Mouse (Mus musculus): ENCODE data around the gene Hist1h3a.
"Not testable (repeated sequence)": the region's sequence is repeated elsewhere in the genome, so short reads cannot be mapped to it uniquely, and the experiment has no call there.

Gene Hist1h3a

DNA sequence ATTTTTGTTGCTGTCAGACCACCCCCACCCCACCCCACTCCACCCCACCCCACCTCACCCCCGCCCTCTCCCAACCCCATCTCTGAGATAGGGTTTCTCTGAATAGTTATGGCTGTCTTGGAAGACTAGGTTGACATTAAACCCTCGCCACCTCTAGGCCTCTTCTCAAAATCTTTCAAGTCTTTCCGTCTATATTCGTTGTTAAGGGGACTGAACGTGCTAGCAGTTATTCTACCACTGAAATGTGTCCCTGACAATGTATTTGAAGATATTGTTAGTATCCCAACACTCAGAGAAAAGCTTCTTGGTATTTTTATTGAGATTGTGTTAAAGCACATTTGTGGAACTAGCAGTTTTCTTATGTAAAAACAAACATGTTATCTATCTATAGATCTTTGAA, 21.3 kb downstream of the Hist1h3a start:
- DNase-seq (ENCODE audit: low read depth), result no peak

DNA sequence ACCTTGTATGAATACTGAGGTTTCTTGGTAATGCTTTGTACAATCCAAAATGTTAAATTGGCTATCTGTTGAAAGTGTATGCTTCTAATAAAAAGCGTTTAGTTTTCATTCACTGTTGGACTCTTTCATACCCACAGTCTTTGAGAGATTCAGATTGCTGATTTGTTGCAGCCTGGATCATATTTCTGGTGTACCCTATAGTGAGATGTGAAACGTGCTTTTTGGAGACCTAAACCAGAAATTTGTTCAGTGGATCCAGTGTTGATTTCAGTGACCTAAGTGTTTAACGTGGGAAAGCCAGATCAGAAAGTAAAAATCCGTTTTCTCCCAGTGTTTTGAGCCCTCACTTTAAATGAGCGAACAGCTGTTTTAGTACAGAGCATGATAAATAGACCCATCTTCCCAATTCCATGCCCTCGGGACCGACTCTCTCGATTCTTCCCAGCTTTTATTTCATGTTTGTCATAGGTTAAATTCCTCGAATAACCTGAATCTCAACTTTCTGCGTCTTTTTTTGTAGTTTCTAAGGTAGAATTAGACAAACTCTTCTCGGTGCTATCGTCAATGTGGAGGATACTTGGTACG, 21.8 kb downstream of the Hist1h3a start:
- DNase-seq (ENCODE audit: low read depth), result no peak

- no peak for DNase-seq (ENCODE audit: low read depth)
These were observed 22.3 kb downstream of the Hist1h3a start for GRCm38 (mm10) chr13:23739922-23740252.

DNA sequence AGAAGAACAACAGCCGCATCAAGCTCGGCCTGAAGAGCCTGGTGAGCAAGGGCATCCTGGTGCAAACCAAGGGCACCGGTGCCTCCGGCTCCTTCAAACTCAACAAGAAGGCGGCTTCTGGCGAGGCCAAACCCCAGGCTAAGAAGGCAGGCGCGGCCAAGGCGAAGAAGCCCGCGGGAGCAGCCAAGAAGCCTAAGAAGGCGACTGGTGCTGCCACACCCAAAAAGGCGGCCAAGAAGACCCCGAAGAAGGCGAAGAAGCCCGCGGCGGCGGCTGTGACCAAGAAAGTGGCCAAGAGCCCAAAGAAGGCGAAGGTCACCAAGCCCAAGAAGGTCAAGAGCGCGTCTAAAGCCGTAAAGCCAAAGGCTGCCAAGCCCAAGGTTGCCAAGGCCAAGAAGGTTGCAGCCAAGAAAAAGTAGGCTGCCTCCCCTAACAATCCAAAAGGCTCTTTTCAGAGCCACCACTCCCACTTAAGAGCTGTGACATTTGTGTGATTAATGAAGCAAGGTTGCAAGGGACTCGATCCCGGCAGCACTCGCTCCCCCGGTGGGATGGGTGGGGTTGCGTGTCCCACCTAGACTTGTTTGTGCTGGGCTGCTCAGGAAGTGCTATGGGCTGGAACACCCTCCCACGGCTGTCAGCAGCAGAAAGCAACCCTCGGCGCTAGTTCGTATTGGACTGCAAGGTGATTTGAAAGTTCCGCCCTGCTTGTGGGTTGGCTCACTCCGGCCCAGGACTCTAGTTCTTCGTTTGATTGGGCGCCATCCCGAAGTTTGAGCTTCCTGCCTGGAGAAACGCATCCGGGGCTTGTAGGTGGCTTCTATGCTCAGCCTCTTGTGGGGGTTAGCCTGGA, 22.9 kb downstream of the Hist1h3a start:
- peak; percentile 87 for DNase-seq (ENCODE audit: low read depth)

DNA sequence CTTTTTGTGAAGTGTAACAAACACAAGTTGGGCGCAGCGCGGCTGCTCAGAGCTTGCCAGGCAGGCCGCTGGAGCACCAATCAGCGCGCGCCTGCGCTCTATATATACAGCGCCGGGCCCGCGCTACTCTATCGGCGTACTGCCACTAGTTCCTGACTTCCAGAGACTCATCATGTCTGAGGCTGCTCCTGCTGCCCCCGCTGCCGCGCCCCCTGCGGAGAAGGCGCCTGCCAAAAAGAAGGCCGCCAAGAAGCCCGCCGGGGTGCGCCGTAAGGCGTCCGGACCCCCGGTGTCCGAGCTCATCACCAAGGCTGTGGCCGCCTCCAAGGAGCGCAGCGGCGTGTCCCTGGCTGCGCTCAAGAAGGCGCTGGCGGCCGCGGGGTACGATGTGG, 23.5 kb downstream of the Hist1h3a start, which contains the start of gene Hist1h1c:
Gene Hist1h1c (plus strand): TSS at position 132 of the 392 bp plus-strand sequence.
- DNase-seq (ENCODE audit: low read depth), result peak; percentile 76

DNA sequence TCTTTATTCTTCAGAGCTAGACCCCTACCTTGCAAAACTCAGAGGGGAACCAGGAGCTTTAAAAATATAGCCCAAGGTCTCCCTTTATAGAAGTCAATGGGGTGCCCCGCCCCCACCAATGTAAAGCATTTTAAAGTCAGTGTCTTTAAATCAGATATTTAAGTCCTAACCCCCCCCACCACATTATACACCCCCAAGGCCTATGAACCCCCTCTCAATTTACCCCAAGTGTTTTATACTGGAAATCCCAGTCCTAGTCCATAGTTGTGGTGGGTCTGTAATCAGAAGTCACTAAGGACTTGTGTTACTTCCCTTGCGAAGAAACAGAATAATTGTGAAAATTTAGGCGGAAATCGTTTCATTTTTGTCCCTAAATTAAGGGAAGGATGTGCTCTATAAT, 24.1 kb downstream of the Hist1h3a start:
- DNase-seq (ENCODE audit: low read depth), result no peak

GRCm38 (mm10) chr13:23737091-23737490, 25.1 kb downstream of the Hist1h3a start:
- no peak for DNase-seq (ENCODE audit: low read depth)

DNA sequence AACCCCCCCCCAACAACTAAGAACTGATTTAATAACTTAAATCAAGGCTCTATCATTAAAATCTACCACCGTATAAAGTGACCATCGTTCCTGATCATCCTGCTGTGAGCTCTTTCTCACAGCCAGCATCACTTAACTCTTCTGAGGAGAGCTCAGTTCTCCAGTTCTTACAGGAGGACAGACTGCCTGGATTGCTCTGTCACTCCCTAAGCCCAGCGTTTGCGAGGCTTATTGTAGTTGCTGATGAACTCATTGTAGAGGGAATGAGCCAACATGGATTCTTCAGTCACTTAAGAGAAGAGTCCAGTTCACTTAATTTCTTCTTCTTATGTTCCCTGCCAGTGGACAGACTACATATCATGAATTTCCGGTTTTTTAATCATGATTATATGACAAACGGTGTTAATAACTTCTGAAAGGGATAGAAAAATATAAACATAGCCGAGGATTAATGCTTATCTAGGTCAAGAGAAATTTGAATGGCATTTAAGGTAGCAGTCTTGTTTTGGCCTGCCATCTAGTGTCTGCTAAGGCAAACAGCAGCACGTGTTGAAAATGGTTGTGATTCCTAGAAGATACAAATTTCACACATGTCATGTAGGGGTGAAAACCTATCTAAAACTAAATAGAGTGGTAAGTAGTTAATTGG, 29.9 kb downstream of the Hist1h3a start:
- DNase-seq (ENCODE audit: low read depth), result no peak

GRCm38 (mm10) chr13:23730479-23730878, 31.7 kb downstream of the Hist1h3a start:
- DNase-seq (ENCODE audit: low read depth), result no peak

DNA sequence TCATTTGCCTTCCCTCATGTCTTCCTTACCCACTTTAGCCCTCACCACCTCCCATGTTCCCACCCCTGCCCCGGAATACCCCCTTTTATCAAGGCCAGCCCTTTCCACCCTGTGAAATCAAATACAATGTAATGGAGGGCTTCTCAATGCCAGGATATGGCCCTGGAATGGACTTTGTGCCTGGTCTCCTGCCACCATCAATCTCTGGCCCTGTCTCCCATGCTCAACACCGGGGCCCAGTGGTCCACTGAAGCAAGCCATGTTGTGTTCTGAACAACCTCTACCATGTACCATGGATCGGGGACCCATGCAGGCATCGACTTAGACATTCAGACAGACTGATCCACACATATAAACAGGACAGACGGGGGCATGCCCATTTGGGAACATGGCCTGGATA, 32.5 kb downstream of the Hist1h3a start:
- no peak for DNase-seq (ENCODE audit: low read depth)

- DNase-seq (ENCODE audit: low read depth), result no peak
These were observed 33.0 kb downstream of the Hist1h3a start for GRCm38 (mm10) chr13:23729192-23729525.

DNA sequence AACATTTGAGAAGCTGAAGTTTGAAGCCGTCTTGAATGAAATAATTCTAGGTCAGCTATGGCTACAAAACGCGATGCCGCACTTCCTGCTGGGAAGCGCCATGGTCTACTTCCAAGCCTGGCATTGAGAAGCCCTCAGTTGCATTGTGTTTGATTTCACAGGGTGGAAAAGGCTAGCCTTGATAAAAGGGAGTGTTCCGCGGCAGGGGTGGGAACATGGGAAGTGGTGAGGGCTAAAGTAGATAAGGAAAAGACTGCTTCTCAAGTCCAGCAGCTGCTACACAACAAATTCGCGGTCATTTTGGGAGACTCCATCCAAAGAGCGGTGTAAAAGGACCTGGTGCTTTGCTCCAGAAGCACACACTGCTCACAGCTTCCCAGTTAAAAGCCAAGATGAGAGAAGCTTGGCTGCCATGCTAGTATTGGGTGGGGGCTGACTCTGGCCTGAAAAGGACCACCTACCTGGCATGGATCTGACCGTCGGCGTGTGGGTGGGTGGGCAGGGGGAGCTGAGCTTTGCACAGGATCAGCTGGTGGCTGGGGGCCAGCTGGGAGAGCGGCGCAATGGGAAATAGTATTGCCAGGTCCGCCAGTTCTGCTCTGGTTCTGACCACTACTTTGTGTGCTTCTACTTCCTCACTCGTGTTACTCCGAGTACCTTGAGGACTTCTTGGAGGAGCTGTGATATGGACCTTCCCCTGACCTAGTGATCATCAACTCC, 33.6 kb downstream of the Hist1h3a start:
- no peak for DNase-seq (ENCODE audit: low read depth)

- no peak for DNase-seq (ENCODE audit: low read depth)
These were observed 37.0 kb downstream of the Hist1h3a start for GRCm38 (mm10) chr13:23725213-23725612.

- no peak for DNase-seq (ENCODE audit: low read depth)
These were observed 37.9 kb downstream of the Hist1h3a start for GRCm38 (mm10) chr13:23724239-23724638.

- not testable (repeated sequence) for DNase-seq (ENCODE audit: low read depth)
These were observed 44.5 kb downstream of the Hist1h3a start for GRCm38 (mm10) chr13:23717593-23718245.

DNA sequence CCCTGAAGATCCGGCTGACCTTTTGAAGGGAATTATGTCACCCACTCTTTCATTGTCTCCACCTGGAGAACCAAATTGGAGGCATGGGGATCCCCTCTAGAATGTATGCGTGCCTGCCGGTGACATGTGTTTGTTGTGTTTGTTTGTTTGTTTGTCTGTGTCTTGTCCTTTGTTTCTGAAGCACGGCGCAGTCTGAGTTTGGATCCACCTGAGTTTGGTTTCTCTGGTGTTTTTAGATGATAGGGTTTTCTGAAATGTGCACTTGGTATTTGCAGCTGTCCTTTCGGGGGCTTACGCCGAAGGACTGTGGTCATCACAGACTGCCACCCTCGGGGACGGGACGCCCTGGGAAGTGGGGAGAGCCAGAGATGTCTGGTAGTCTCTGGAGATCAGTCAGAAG, 45.0 kb downstream of the Hist1h3a start:
- DNase-seq (ENCODE audit: low read depth), result no peak

DNA sequence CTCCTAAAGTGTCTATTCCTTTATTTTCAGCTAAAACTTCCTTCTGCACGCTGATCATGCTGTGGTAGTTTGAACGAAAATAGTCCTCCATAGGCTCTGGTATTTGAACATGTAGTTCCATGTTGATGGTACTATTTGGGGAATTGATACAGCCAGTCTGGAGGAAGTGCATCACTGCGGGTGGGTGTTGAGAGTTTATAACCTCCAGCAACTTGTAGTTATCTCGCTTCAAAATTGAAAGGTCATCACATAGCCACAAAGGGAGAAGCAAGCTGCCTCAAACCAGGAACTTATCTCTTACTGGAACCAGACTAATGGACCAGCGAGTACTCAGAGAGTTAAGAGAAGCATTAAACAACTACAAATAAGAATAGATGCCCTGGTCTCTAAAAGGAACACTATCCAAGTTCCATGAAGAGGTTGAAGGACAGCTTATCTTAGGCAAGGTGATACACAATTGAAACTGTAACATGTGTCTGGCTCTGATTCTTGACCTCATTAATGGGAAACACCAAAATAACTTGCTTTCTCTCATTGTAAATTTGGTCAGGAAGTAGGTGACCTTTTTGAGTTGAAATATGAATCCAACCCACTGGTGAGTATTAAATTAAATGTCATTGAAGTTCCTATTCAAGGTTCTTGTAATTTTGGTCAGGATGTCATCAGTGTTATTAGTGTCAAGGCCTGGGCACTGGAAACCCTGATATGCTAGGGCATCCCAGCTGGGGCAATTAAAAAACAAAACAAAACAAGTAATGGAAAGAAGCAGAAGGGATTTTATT, 45.7 kb downstream of the Hist1h3a start:
- no peak for DNase-seq (ENCODE audit: low read depth)

Data from fibroblast of lung, adult 2 months (primary cell).